Mouse (Mus musculus) retina, postnatal 1 day (tissue): Measurements from ENCODE around the gene Foxp2.
A peak's percentile ranks its signal among the peaks of the same experiment; 100 is the strongest.

ENCODE experiments used
- DNase-seq: peaks from one replicate; pipeline ENCODE4 v3.0.0-alpha.2; 2012

The Foxp2 gene

GRCm38 (mm10) chr6:14901183-14901970 lies at the start of gene Foxp2:
Gene Foxp2 (plus strand): TSS chr6:14901349.
- peak; percentile 88 for DNase-seq

DNA sequence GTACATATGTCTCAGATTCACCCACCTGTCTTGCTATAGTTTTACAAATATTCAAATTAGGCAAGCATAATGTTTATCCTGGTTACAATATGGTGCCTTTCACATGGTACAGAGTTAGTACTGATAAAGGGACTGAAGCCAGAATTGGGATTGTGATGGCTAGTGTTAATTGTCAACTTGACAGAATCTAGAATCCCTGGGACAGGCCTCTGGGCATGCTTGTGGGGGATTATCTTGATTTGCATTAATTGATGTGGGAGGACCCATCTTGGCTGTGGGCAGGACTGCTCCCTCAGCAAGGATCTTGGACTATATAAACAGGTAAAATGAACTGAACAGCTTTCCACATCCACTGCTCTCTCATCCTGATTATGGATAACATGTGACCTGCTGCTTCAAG lies 15.9 kb upstream of the Foxp2 start:
- no peak for DNase-seq

- DNase-seq = peak; percentile 72
Measured at GRCm38 (mm10) chr6:14897028-14897427, 4.1 kb upstream of the Foxp2 start.

DNA sequence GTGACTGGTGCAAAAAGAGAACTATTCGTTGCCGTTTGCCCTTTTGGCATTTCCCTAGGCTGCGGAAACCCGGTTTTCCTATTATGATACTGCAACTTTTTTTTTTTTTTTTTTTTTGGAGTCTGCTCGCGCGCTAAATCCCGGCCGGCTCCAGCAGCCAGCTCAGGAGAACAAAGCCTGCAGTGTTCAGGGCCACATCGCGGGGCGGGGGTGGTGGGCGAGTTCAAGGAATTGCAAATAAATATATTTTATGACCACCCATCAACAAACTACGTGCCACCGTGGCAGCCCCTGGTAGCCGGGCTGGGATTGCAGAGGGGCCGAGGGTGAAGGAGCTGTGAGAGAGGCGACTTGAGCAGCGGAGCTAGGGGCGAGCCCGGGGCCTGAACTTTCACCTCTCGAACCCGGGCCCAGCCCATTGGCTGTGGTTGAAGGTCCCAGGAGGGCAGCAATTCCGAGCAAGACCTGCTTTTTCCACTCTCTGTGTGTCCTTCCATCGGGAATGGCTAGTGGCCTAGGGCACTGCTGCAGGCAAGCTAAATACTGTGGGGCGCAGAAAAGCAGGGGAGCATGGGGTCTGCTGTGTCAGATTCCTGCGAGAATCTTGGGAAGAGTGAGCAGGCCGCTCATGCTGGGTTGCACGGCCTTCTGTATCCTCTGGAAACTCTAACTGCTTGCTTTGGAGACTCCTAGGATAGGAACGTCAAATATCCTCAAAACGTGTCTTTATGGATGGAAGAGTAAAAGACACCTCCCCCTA lies 2.9 kb upstream of the Foxp2 start:
- DNase-seq = peak; percentile 78

- DNase-seq = peak; percentile 40
Measured at GRCm38 (mm10) chr6:14899021-14899610, 2.0 kb upstream of the Foxp2 start.

GRCm38 (mm10) chr6:14899936-14900578 lies 1.1 kb upstream of the Foxp2 start:
- peak; percentile 58 for DNase-seq

GRCm38 (mm10) chr6:14900579-14901021 lies 549 bp upstream of the Foxp2 start:
- DNase-seq = peak; percentile 88

GRCm38 (mm10) chr6:14901971-14902670 lies 972 bp downstream of the Foxp2 start:
- no peak for DNase-seq

- peak; percentile 33 for DNase-seq
Measured at GRCm38 (mm10) chr6:14903271-14903965, 2.3 kb downstream of the Foxp2 start.

DNA sequence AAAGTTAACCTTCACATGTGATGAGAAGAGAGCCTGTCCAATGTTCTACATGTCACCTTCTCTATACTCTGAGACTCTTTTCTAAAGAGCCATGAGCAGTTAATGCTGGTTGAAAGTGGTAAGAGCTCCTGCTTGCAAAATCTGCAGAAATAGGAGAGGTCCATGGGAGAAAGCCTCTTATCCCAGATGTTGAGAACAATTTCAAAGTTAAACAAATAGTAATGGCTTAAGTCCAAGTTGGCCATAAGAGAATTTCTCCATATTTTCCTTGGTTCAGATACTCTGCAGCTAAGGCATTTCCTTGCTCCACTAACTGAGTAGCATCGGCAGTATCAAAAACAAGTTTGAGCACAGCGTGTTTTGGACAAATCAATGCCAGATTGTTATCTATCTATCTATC lies 13.9 kb downstream of the Foxp2 start:
- no peak for DNase-seq

DNA sequence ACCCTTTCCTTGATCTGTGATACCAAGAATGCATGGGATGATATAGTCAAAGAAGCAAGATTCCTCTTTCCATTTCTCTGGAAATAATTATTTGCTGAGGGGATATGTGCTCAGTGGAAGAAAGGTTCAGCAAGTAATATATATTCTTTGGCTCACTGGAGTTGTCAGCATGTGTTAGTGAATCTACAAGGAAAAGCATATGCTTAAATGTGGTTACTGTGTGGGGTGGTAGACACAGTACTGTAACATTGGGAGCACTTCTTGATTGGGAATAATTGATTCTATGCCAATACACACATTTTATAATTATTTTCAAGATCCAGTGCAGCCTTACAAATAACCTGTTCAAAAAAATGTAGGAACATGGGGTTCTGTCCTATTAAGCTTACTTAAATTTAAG lies 21.6 kb downstream of the Foxp2 start:
- DNase-seq = no peak

DNA sequence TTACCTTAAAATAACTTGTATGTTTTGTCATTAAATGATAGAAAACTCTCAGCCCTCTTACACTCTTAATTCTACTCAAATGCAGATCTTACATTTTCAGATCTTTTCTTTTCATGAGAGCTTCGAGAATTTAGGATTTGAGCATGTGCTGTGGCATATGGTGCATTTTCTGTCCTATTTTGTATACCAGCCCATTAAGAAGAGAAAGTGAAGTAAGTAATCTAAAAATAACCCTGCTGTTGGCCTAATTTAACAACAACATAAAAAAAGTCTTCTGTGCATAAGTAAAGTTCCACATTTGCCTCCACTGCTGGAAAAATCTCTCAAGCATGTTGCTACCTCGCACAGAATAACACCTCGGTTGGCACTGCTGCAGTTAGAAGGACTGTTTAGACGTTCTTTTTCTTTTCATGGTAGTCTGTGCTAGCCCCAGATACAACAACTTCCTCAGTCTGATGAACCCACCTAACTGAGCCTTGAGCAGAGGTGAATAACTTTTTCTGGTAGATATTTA lies 23.9 kb downstream of the Foxp2 start:
- DNase-seq = no peak

GRCm38 (mm10) chr6:14951060-14951459 lies 49.9 kb downstream of the Foxp2 start:
- DNase-seq = no peak

GRCm38 (mm10) chr6:14952731-14953130 lies 51.6 kb downstream of the Foxp2 start:
- DNase-seq = peak; percentile 81

GRCm38 (mm10) chr6:14977042-14977441 lies 75.9 kb downstream of the Foxp2 start:
- DNase-seq = no peak

- no peak for DNase-seq
Measured at GRCm38 (mm10) chr6:14978201-14978600, 77.1 kb downstream of the Foxp2 start.

DNA sequence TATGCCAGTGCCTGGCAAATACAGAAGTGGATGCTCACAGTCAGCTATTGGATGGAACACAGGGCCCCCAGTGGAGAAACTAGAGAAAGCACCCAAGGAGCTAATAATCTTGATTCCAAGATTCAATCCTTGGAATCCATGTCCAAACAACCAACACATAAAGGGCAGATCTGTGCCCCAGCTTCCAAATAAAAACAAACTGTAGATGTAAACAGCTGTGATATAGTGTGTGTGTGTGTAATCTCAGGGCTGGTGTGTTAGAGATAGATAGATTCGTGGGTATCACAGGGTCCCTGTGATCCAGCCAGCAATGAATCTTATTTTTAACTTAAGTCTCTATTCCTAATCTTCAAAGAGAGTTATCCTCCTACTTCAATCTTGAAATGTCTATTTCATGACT lies 107.0 kb downstream of the Foxp2 start:
- DNase-seq = no peak

- DNase-seq = no peak
Measured at GRCm38 (mm10) chr6:15028488-15028887, 127.3 kb downstream of the Foxp2 start.

DNA sequence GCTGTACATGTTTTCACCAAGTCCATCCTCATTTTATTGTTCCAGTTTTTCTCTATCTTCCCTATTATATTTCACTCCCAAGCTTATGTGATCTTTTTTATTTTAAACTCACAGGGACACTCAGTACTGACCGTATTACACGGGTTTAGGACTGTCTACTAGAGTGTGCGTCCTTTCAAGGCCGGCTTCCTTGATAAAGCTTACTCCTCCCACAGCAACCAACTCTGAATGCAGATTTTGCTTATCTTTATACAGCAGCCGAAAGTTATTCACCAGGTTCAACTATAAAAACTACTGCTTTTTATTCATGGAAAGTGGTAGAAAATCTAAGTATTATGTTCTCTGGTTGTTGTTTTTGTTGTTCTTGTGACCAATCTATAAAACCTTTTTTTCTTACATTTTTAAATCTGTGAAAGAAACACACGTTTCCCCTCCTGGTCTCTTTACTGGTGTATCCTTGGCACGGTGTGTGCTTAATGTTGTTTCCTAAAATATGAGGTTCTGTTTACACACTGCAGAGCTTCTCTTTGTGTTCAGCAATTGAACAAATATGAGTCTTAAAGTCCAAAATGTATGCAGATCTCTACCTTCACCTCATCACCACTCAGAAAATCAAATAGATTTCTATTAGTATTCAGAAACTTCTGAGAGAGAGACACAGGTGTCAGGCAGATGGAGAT lies 128.4 kb downstream of the Foxp2 start:
- DNase-seq = no peak

GRCm38 (mm10) chr6:15063246-15063645 lies 162.1 kb downstream of the Foxp2 start:
- no peak for DNase-seq

DNA sequence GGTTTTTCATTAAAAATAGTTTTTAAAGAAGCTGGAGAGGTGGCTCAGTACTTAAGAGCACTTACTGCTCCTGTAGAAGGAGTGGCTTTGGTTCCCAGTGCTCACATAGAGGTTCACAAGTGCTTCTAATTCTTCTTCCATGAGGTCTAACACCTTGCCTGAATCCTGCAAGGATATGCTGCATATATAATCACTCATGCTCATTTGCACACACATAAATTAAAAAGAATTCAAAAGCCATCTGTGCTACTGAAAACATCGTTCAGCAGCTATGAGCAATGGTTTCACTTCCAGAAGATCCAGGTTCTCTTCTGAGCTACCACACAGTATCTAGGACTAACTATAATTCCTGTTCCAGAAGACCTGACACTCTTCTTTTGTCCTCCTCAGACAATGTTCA lies 200.4 kb downstream of the Foxp2 start:
- DNase-seq = no peak
